Mouse (Mus musculus) lung, embryonic 14.5 days (tissue): ENCODE measurements at regions not wholly inside any gene's neighbourhood (a gene's known extent, or its start where the extent isn't known, plus 50 kb on each side); places are given as distances from the start of the nearest gene placed in this dataset.
A peak's percentile ranks its signal among the peaks of the same experiment; 100 is the strongest.

ENCODE experiments used
- ATAC-seq: fragments of 200-750 bp; cut with Nextera tagmentation; 2 replicates; pipeline ENCODE4 v1.8.0; 2017; ENCODE audit warnings: mild to moderate bottlenecking, moderate TSS enrichment, moderate library complexity; ENCODE audit not compliant: insufficient read depth
- DNase-seq: peaks from one replicate; pipeline ENCODE4 v3.0.0-alpha.2; 2015
- H3K27ac ChIP-seq: fragments of 300-500 bp; sonication (generic); 2 replicates; pipeline ENCODE4 v1.5.1; 2014; ENCODE audit warnings: low read depth, mild to moderate bottlenecking, moderate library complexity
- H3K27me3 ChIP-seq: fragments of 300-500 bp; sonication (generic); 2 replicates; pipeline ENCODE4 v1.6.1; 2014; ENCODE audit warnings: low read length, control low read depth; ENCODE audit not compliant: insufficient read depth
- H3K36me3 ChIP-seq: fragments of 300-500 bp; sonication (generic); 2 replicates; pipeline ENCODE4 v1.6.1; 2014; ENCODE audit warnings: control low read depth; ENCODE audit not compliant: insufficient read depth
- H3K4me1 ChIP-seq: fragments of 300-500 bp; sonication (generic); 2 replicates; pipeline ENCODE4 v1.6.1; 2014; ENCODE audit warnings: antibody characterized with exemption, control low read depth; ENCODE audit not compliant: insufficient read depth
- H3K4me2 ChIP-seq: fragments of 300-500 bp; sonication (generic); 2 replicates; pipeline ENCODE4 v1.6.1; 2014; ENCODE audit warnings: mild to moderate bottlenecking
- H3K4me3 ChIP-seq: fragments of 300-500 bp; sonication (generic); 2 replicates; pipeline ENCODE4 v1.5.1; 2014; ENCODE audit warnings: low read depth, low read length
- H3K9ac ChIP-seq: fragments of 300-500 bp; sonication (generic); 2 replicates; pipeline ENCODE4 v1.6.1; 2014
- H3K9me3 ChIP-seq: fragments of 300-500 bp; sonication (generic); 2 replicates; pipeline ENCODE4 v1.6.1; 2016; ENCODE audit warnings: low read depth, low read length, control low read depth
- CTCF ChIP-seq: IDR thresholded peaks from 2 replicates; pipeline ENCODE4 v1.5.1; 2016; ENCODE audit warnings: antibody characterized with exemption, low read depth
- WGBS: fragments of 180-500 bp; shearing (Covaris S2); extraction: QIAGEN DNeasy Blood & Tissue Kit; methylation state at CpG from one replicate; pipeline ENCODE4 v1.1.7; 2014; 5-methylcytosine and 5-hydroxymethylcytosine counted together

DNA sequence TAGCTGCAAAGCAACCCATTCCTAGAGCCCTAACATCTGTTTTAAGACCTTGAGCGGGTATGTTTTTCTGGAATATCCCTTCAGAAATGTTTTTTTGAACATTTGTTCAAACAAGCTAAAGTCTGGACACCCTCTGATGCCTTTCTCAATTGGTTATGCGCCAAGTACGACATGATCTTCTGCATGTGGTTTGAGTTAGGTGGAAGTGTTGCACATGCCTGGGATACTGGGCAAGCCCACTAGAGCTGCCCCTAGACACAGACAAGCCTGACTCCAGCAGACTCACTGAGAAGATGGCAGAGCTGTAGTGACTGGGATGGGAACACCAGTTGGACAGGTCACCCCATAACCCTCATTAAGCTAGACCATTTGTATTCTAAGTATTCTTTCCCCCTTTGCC is 153.2 kb upstream of the Cypt2 start:
- no peak for ATAC-seq
- Histone ChIP-seq H3K4me1 (no peaks in the 10 kb centered on the region), H3K27me3 (no peaks in the 10 kb centered on the region), H3K9me3 (no peaks in the 10 kb centered on the region), H3K27ac (no peak overlapping the region), H3K4me2 (no peak overlapping the region), H3K36me3 (no peaks in the 10 kb centered on the region), H3K4me3 (no peak overlapping the region), H3K9ac (no peak overlapping the region)
- 86% methylated on average over 3 of the region's 3 CpGs for WGBS
- DNase-seq: no peak
- TF ChIP-seq CTCF: no peak

DNA sequence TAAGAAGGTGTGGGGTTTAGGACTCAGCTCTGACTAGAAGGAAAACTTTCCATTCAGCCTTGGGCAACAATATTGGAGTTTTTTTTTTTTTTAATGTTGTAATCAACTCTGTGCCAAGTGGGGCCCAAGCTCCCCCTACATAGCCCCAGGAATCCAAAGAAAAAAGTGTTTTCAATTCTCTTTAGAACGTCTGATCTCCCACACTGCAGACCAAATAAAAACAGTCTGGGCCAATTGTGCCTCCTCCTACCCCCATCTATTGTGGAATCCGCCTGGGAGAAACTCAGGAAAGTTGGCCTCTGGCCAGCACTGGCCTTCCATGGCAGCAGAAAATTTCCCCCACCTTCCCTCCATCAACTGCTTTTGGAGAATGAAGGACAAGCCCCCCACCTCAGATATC is 133.3 kb upstream of the Cypt2 start:
- Histone ChIP-seq H3K27me3 (no peaks in the 10 kb centered on the region), H3K9me3 (no peaks in the 10 kb centered on the region), H3K9ac (no peak overlapping the region), H3K4me2 (no peak overlapping the region), H3K27ac (no peak overlapping the region), H3K4me3 (no peak overlapping the region), H3K4me1 (no peaks in the 10 kb centered on the region), H3K36me3 (no peaks in the 10 kb centered on the region)
- TF ChIP-seq CTCF: no peak
- 21% methylated on average over 2 of the region's 2 CpGs for WGBS
- DNase-seq (peak; percentile 1), ATAC-seq (no peak)

DNA sequence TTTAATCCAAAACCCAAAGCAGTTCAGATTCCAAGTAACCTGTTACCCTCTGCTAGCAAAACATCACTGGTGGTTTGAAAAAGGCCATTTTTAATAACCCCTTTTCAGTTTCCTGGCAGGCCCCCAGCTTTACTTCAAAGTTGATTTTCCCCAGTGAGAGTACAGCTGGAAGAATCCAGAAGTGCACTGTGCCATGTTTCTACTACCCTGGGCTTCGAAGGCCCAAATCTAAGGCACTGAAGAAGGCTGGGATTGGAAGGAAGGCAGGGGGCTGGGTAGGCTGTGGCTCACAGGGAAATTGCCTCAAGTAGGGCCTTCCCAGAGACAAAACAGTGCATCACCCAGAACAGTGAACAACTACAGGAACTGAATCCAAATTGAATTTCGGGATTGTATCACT is 131.6 kb upstream of the Cypt2 start:
- ATAC-seq (no peak), DNase-seq (no peak)
- Histone ChIP-seq H3K9me3 (no peaks in the 10 kb centered on the region), H3K27me3 (no peaks in the 10 kb centered on the region), H3K4me1 (no peaks in the 10 kb centered on the region), H3K4me3 (no peak overlapping the region), H3K36me3 (no peaks in the 10 kb centered on the region), H3K9ac (no peak overlapping the region), H3K27ac (no peak overlapping the region), H3K4me2 (no peak overlapping the region)
- whole genome bisulfite sequencing: 83% methylated on average over 2 of the region's 2 CpGs
- TF ChIP-seq CTCF: no peak

- DNase-seq: no peak
These were observed 109.1 kb upstream of the Cypt2 start for GRCm38 (mm10) chrX:105390506-105390905.

GRCm38 (mm10) chrX:105391029-105391428 is 108.5 kb upstream of the Cypt2 start:
- H3K36me3 ChIP-seq: no peaks in the 10 kb centered on the region
- no peaks in the 10 kb centered on the region for H3K9me3 ChIP-seq
- H3K4me1 ChIP-seq: no peaks in the 10 kb centered on the region
- no peak overlapping the region for H3K4me2 ChIP-seq
- H3K27ac ChIP-seq: no peak overlapping the region
- no peak overlapping the region for H3K4me3 ChIP-seq
- H3K9ac ChIP-seq: no peak overlapping the region
- TF ChIP-seq CTCF: no peak
- no peaks in the 10 kb centered on the region for H3K27me3 ChIP-seq
- ATAC-seq: no peak
- no peak for DNase-seq

More at GRCm38 (mm10) chrX:105390506-105390905, 109.1 kb upstream of the Cypt2 start:
- no peaks in the 10 kb centered on the region for H3K4me1 ChIP-seq
- H3K4me2 ChIP-seq: no peak overlapping the region
- H3K27me3 ChIP-seq: no peaks in the 10 kb centered on the region
- no peak for TF ChIP-seq CTCF
- no peaks in the 10 kb centered on the region for H3K36me3 ChIP-seq
- no peak for ATAC-seq
- H3K4me3 ChIP-seq: no peak overlapping the region
- whole genome bisulfite sequencing: 55% methylated on average over 1 of the region's 1 CpGs
- H3K9me3 ChIP-seq: no peaks in the 10 kb centered on the region
- H3K27ac ChIP-seq: no peak overlapping the region
- H3K9ac ChIP-seq: no peak overlapping the region

GRCm38 (mm10) chrX:105391680-105392462 is 107.7 kb upstream of the Cypt2 start:
- Histone ChIP-seq H3K9me3 (no peaks in the 10 kb centered on the region), H3K27me3 (no peaks in the 10 kb centered on the region), H3K36me3 (no peaks in the 10 kb centered on the region), H3K4me3 (no peak overlapping the region), H3K4me2 (no peak overlapping the region), H3K4me1 (no peaks in the 10 kb centered on the region), H3K9ac (no peak overlapping the region), H3K27ac (no peak overlapping the region)
- ATAC-seq (peak; percentile 63; the same call in 1 of the 2 replicates), DNase-seq (peak; percentile 35)
- no peak for TF ChIP-seq CTCF
- WGBS: 25% methylated on average over 8 of the region's 8 CpGs

DNA sequence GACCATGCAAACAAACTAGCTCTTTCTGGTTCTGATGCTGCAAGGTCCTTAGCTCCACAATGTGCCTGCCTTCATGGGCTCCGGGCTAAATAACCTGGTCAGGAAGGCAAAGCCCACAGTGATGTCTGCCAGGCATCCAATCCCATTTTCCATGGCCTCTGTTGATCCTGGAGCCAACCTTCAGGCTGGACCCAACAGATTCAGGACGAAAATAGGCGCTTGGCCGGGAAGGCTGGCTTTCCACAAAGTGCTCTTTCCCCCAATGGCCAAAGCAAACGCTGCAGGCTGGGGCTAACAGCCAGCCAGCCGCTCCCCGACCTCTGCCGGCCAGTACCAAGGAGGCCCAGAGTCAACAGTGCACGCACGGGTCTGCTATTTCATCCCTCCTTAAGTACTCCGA is 106.3 kb upstream of the Cypt2 start:
- no peaks in the 10 kb centered on the region for H3K4me1 ChIP-seq
- ATAC-seq: no peak
- H3K4me2 ChIP-seq: no peak overlapping the region
- no peaks in the 10 kb centered on the region for H3K27me3 ChIP-seq
- TF ChIP-seq CTCF: no peak
- H3K4me3 ChIP-seq: no peak overlapping the region
- H3K9me3 ChIP-seq: no peaks in the 10 kb centered on the region
- 42% methylated on average over 11 of the region's 11 CpGs for WGBS
- DNase-seq: no peak
- no peak overlapping the region for H3K27ac ChIP-seq
- H3K36me3 ChIP-seq: no peaks in the 10 kb centered on the region
- no peak overlapping the region for H3K9ac ChIP-seq
